Mouse (Mus musculus) gonadal fat pad, adult 2 months (tissue): Measurements from ENCODE around the gene Lyzl6. TPM values are rescaled to one million over a fixed set of nuclear protein-coding genes. Genes with fewer than 3 reads are reported as not detected.

Experiments used
- DNase-seq: peaks from one replicate; pipeline ENCODE4 v3.0.0-alpha.2; 2012; ENCODE audit warnings: low read depth
- polyA plus RNA-seq: library from polyadenylated mRNA; depleted of rRNA; stranded (reverse); fragments of >200 nt; gene quantifications from 2 replicates; pipeline ENCODE4 v1.2.3, GENCODE M21; 2012; rRNA removed

The Lyzl6 gene
- polyA plus RNA-seq, 1 experiment, result 0.58 TPM

GRCm38 (mm10) chr11:103645731-103646130 lies 7.0 kb upstream of the Lyzl6 start:
- no peak for DNase-seq

- no peak for DNase-seq
Measured at GRCm38 (mm10) chr11:103643211-103643610, 4.5 kb upstream of the Lyzl6 start.

GRCm38 (mm10) chr11:103639407-103639946 lies 787 bp upstream of the Lyzl6 start:
- DNase-seq, result no peak

- DNase-seq, result no peak
Measured at GRCm38 (mm10) chr11:103636261-103636660, 2.4 kb downstream of the Lyzl6 start.

GRCm38 (mm10) chr11:103635481-103635880 lies 3.2 kb downstream of the Lyzl6 start:
- no peak for DNase-seq

- no peak for DNase-seq
Measured at GRCm38 (mm10) chr11:103634806-103635205, 3.9 kb downstream of the Lyzl6 start.

- DNase-seq, result no peak
Measured at GRCm38 (mm10) chr11:103627453-103627852, 11.2 kb downstream of the Lyzl6 start.

GRCm38 (mm10) chr11:103621040-103621439 lies 17.6 kb downstream of the Lyzl6 start, which contains the start of gene Gm884:
Gene Gm884, minus strand, starts transcription at chr11:103621140.
- no peak for DNase-seq

- DNase-seq, result no peak
Measured at GRCm38 (mm10) chr11:103610772-103611171, 27.9 kb downstream of the Lyzl6 start.

GRCm38 (mm10) chr11:103606611-103607010 lies 32.1 kb downstream of the Lyzl6 start:
- DNase-seq, result no peak

Other genes with a start within 250 kb of the Lyzl6 start
- 18.5 and 22.3 TPM in 2 replicates for gene Plekhm1, start 226.2 kb downstream of the Lyzl6 start, polyA plus RNA-seq
- gene Lrrc37a, start 134.3 kb downstream of the Lyzl6 start, polyA plus RNA-seq, result 0.04 and 0.06 TPM in 2 replicates
- 0.03 and 0.05 TPM in 2 replicates for gene Gm884, start 17.8 kb downstream of the Lyzl6 start, polyA plus RNA-seq
- 11.4 and 18.7 TPM in 2 replicates for gene Rprml, start 10.7 kb upstream of the Lyzl6 start, polyA plus RNA-seq
- 113 and 121 TPM in 2 replicates for gene Gosr2, start 59.0 kb upstream of the Lyzl6 start, polyA plus RNA-seq
- gene Wnt9b, start 110.9 kb upstream of the Lyzl6 start, polyA plus RNA-seq, result 0.29 and 0.47 TPM in 2 replicates
- gene Wnt3, start 135.3 kb upstream of the Lyzl6 start, polyA plus RNA-seq, result 0.23 and 0.33 TPM in 2 replicates